Mouse (Mus musculus): Measurements from ENCODE around the gene Glt1d1. TPM values are rescaled to one million over a fixed set of nuclear protein-coding genes. Genes with fewer than 3 reads are reported as not detected.
A peak's percentile ranks its signal among the peaks of the same experiment; 100 is the strongest.

The Glt1d1 gene
- polyA plus RNA-seq, 1 experiment from 2014 or later: not detected

- Histone ChIP-seq H3K36me3 (peaks cover 19% of the 10 kb centered on the region), H3K9ac (peak overlapping the region; percentile 37; the same call in 1 of the 2 replicates), H3K27ac (replicated peaks) (peak overlapping the region; percentile 57), H3K4me1 (peaks cover 86% of the 10 kb centered on the region), H3K4me2 (peak overlapping the region; percentile 35), H3K9me3 (no peaks in the 10 kb centered on the region), H3K4me3 (no peak overlapping the region), H3K27me3 (replicated peaks) (no peaks in the 10 kb centered on the region)
- 61% methylated on average over 1 of the region's 1 CpGs for WGBS
- no peak for ATAC-seq (ENCODE audit: extremely low read depth, insufficient number of reproducible peaks, low FRiP score, low TSS enrichment)
Measured at GRCm38 (mm10) chr5:127611881-127612280, 20.2 kb upstream of the Glt1d1 start.

- Histone ChIP-seq H3K9me3 (no peaks in the 10 kb centered on the region), H3K4me3 (no peak overlapping the region), H3K4me2 (no peak overlapping the region), H3K9ac (no peak overlapping the region), H3K27me3 (replicated peaks) (no peaks in the 10 kb centered on the region), H3K36me3 (peaks cover 14% of the 10 kb centered on the region), H3K4me1 (peaks cover 84% of the 10 kb centered on the region), H3K27ac (replicated peaks) (no peak overlapping the region)
- no peak for ATAC-seq (ENCODE audit: extremely low read depth, insufficient number of reproducible peaks, low FRiP score, low TSS enrichment)
- 96% methylated on average over 6 of the region's 6 CpGs for WGBS
Measured at GRCm38 (mm10) chr5:127612397-127612796, 19.7 kb upstream of the Glt1d1 start.

GRCm38 (mm10) chr5:127615459-127615858 is 16.6 kb upstream of the Glt1d1 start:
- WGBS: 80% methylated on average over 3 of the region's 3 CpGs
- ATAC-seq (ENCODE audit: extremely low read depth, insufficient number of reproducible peaks, low FRiP score, low TSS enrichment): no peak
- H3K9ac ChIP-seq: peak overlapping the region; percentile 96

GRCm38 (mm10) chr5:127616151-127616550 is 15.9 kb upstream of the Glt1d1 start:
- no peaks in the 10 kb centered on the region for H3K27me3 ChIP-seq (replicated peaks)
- H3K9me3 ChIP-seq: no peaks in the 10 kb centered on the region
- peaks cover 51% of the 10 kb centered on the region for H3K4me1 ChIP-seq
- no peaks in the 10 kb centered on the region for H3K36me3 ChIP-seq
- H3K4me3 ChIP-seq: peak overlapping the region; percentile 90
- H3K27ac ChIP-seq (replicated peaks): no peak overlapping the region
- H3K9ac ChIP-seq: peak overlapping the region; percentile 96
- no peak for ATAC-seq (ENCODE audit: extremely low read depth, insufficient number of reproducible peaks, low FRiP score, low TSS enrichment)
- 6% methylated on average over 5 of the region's 5 CpGs for WGBS
- H3K4me2 ChIP-seq: peak overlapping the region; percentile 84

More at GRCm38 (mm10) chr5:127615459-127615858, 16.6 kb upstream of the Glt1d1 start:
- Histone ChIP-seq H3K4me1 (peaks cover 58% of the 10 kb centered on the region), H3K4me2 (peak overlapping the region; percentile 84), H3K36me3 (no peaks in the 10 kb centered on the region), H3K27ac (replicated peaks) (no peak overlapping the region), H3K4me3 (peak overlapping the region; percentile 90), H3K27me3 (replicated peaks) (no peaks in the 10 kb centered on the region), H3K9me3 (no peaks in the 10 kb centered on the region)

- H3K4me2 ChIP-seq: peak overlapping the region; percentile 84
- peak; percentile 72 for ATAC-seq (ENCODE audit: extremely low read depth, insufficient number of reproducible peaks, low FRiP score, low TSS enrichment)
- H3K4me3 ChIP-seq: peak overlapping the region; percentile 90
- no peaks in the 10 kb centered on the region for H3K9me3 ChIP-seq
- under 1% methylated on average over 87 of the region's 91 CpGs for WGBS
- H3K4me1 ChIP-seq: peaks cover 42% of the 10 kb centered on the region
- no peaks in the 10 kb centered on the region for H3K36me3 ChIP-seq
- peak overlapping the region; percentile 74 for H3K27ac ChIP-seq (replicated peaks)
- peak overlapping the region; percentile 96 for H3K9ac ChIP-seq
- H3K27me3 ChIP-seq (replicated peaks): peaks cover 4% of the 10 kb centered on the region; the same call in 1 of the 2 replicates
Measured at GRCm38 (mm10) chr5:127616884-127617635, 15.0 kb upstream of the Glt1d1 start.

- no peaks in the 10 kb centered on the region for H3K9me3 ChIP-seq
- peaks cover 4% of the 10 kb centered on the region; the same call in 1 of the 2 replicates for H3K27me3 ChIP-seq (replicated peaks)
- no peak overlapping the region for H3K4me2 ChIP-seq
- H3K9ac ChIP-seq: no peak overlapping the region
- WGBS: 58% methylated on average over 3 of the region's 3 CpGs
- H3K27ac ChIP-seq (replicated peaks): no peak overlapping the region
- H3K36me3 ChIP-seq: no peaks in the 10 kb centered on the region
- H3K4me1 ChIP-seq: peaks cover 26% of the 10 kb centered on the region
- ATAC-seq (ENCODE audit: extremely low read depth, insufficient number of reproducible peaks, low FRiP score, low TSS enrichment): no peak
- no peak overlapping the region for H3K4me3 ChIP-seq
Measured at GRCm38 (mm10) chr5:127618834-127619233, 13.2 kb upstream of the Glt1d1 start.

GRCm38 (mm10) chr5:127620371-127620770 is 11.7 kb upstream of the Glt1d1 start:
- 73% methylated on average over 8 of the region's 8 CpGs for WGBS

GRCm38 (mm10) chr5:127621108-127621507 is 11.0 kb upstream of the Glt1d1 start:
- Histone ChIP-seq H3K4me2 (no peak overlapping the region), H3K27ac (replicated peaks) (no peak overlapping the region), H3K27me3 (replicated peaks) (peaks cover 4% of the 10 kb centered on the region; the same call in 1 of the 2 replicates), H3K36me3 (no peaks in the 10 kb centered on the region), H3K4me1 (peaks cover 3% of the 10 kb centered on the region), H3K9me3 (no peaks in the 10 kb centered on the region), H3K4me3 (no peak overlapping the region), H3K9ac (no peak overlapping the region)
- 71% methylated on average over 10 of the region's 10 CpGs for WGBS
- no peak for ATAC-seq (ENCODE audit: extremely low read depth, insufficient number of reproducible peaks, low FRiP score, low TSS enrichment)

More at GRCm38 (mm10) chr5:127620371-127620770, 11.7 kb upstream of the Glt1d1 start:
- Histone ChIP-seq H3K4me3 (no peak overlapping the region), H3K27me3 (replicated peaks) (peaks cover 4% of the 10 kb centered on the region; the same call in 1 of the 2 replicates), H3K4me2 (no peak overlapping the region), H3K4me1 (peaks cover 10% of the 10 kb centered on the region), H3K36me3 (no peaks in the 10 kb centered on the region), H3K27ac (replicated peaks) (no peak overlapping the region), H3K9me3 (no peaks in the 10 kb centered on the region), H3K9ac (no peak overlapping the region)
- no peak for ATAC-seq (ENCODE audit: extremely low read depth, insufficient number of reproducible peaks, low FRiP score, low TSS enrichment)

- H3K4me1 ChIP-seq: no peaks in the 10 kb centered on the region
- H3K36me3 ChIP-seq: no peaks in the 10 kb centered on the region
- H3K27ac ChIP-seq (replicated peaks): no peak overlapping the region
- 64% methylated on average over 10 of the region's 10 CpGs for WGBS
- no peak overlapping the region for H3K4me3 ChIP-seq
- no peak overlapping the region for H3K9ac ChIP-seq
- no peaks in the 10 kb centered on the region for H3K9me3 ChIP-seq
- peaks cover 4% of the 10 kb centered on the region; the same call in 1 of the 2 replicates for H3K27me3 ChIP-seq (replicated peaks)
- no peak overlapping the region for H3K4me2 ChIP-seq
- ATAC-seq (ENCODE audit: extremely low read depth, insufficient number of reproducible peaks, low FRiP score, low TSS enrichment): no peak
Measured at GRCm38 (mm10) chr5:127624427-127625213, 7.4 kb upstream of the Glt1d1 start.

- WGBS: 79% methylated on average over 12 of the region's 12 CpGs
- H3K36me3 ChIP-seq: no peaks in the 10 kb centered on the region
Measured at GRCm38 (mm10) chr5:127627242-127627641, 4.8 kb upstream of the Glt1d1 start.

GRCm38 (mm10) chr5:127631671-127632070 is 391 bp upstream of the Glt1d1 start:
- H3K4me1 ChIP-seq: peaks cover 8% of the 10 kb centered on the region
- no peak for ATAC-seq (ENCODE audit: extremely low read depth, insufficient number of reproducible peaks, low FRiP score, low TSS enrichment)
- no peak overlapping the region for H3K27ac ChIP-seq (replicated peaks)
- no peak overlapping the region for H3K9ac ChIP-seq
- no peaks in the 10 kb centered on the region for H3K9me3 ChIP-seq
- peak overlapping the region; percentile 51; the same call in 1 of the 2 replicates for H3K4me3 ChIP-seq
- 7% methylated on average over 5 of the region's 5 CpGs for WGBS
- H3K4me2 ChIP-seq: peak overlapping the region; percentile 73
- peaks cover 51% of the 10 kb centered on the region for H3K27me3 ChIP-seq (replicated peaks)
- no peaks in the 10 kb centered on the region for H3K36me3 ChIP-seq

More at GRCm38 (mm10) chr5:127627242-127627641, 4.8 kb upstream of the Glt1d1 start:
- no peak overlapping the region for H3K4me2 ChIP-seq
- peaks cover 22% of the 10 kb centered on the region for H3K27me3 ChIP-seq (replicated peaks)
- ATAC-seq (ENCODE audit: extremely low read depth, insufficient number of reproducible peaks, low FRiP score, low TSS enrichment): no peak
- H3K27ac ChIP-seq (replicated peaks): no peak overlapping the region
- no peak overlapping the region for H3K9ac ChIP-seq
- H3K4me3 ChIP-seq: no peak overlapping the region
- H3K9me3 ChIP-seq: no peaks in the 10 kb centered on the region
- peaks cover 3% of the 10 kb centered on the region for H3K4me1 ChIP-seq
